Mouse (Mus musculus) lung, adult 2 months (tissue): ENCODE measurements around the gene Disp1. TPM values are rescaled to one million over a fixed set of nuclear protein-coding genes. Genes with fewer than 3 reads are reported as not detected.

Experiments
- DNase-seq: peaks from one replicate; pipeline ENCODE4 v3.0.0; 2022
- H3K4me1 ChIP-seq: fragments of 200-500 bp; 2 replicates; pipeline ENCODE4 v1.6.1; 2011; ENCODE audit warnings: low read length; ENCODE audit not compliant: control insufficient read depth, insufficient read depth
- H3K4me3 ChIP-seq: fragments of 200-500 bp; replicated peaks from 2 replicates; pipeline ENCODE3; 2011; ENCODE audit warnings: low read depth, mild to moderate bottlenecking, control low read depth, low read length; ENCODE audit errors: extremely low read depth
- CTCF ChIP-seq: fragments of 200-500 bp; IDR thresholded peaks from 2 replicates; pipeline ENCODE4 v1.5.1; 2011; ENCODE audit warnings: mild to moderate bottlenecking, low read length, control low read depth; ENCODE audit not compliant: insufficient read depth
- POLR2A ChIP-seq: fragments of 200-500 bp; IDR thresholded peaks from 2 replicates; pipeline ENCODE4 v1.6.1; 2011; ENCODE audit warnings: low read depth, mild to moderate bottlenecking, control low read depth, low read length, borderline replicate concordance; ENCODE audit errors: extremely low read depth
- WGBS: fragments of 180-500 bp; shearing (Covaris S2); methylation state at CpG from one replicate; pipeline ENCODE4 v1.1.7; 2018; 5-methylcytosine and 5-hydroxymethylcytosine counted together
- polyA plus RNA-seq: library from polyadenylated mRNA; depleted of rRNA; stranded (reverse); fragments of >200 nt; gene quantifications from 2 replicates; pipeline ENCODE4 v1.2.3, GENCODE M21; 2012; rRNA removed

Gene Disp1
- 9.2 and 9.7 TPM in 2 replicates for polyA plus RNA-seq

- TF ChIP-seq POLR2A (no peak), CTCF (no peak)
- Histone ChIP-seq H3K4me1 (peaks cover 8% of the 10 kb centered on the region), H3K4me3 (peak within 1 kb of the TSS; percentile 63)
- peak; percentile 67 for DNase-seq
- 4% methylated on average over 54 of the region's 56 CpGs for WGBS
Measured at GRCm38 (mm10) chr1:183220796-183221718, at the start of gene Disp1. Gene Disp1, minus strand, starts transcription at chr1:183221522.

DNA sequence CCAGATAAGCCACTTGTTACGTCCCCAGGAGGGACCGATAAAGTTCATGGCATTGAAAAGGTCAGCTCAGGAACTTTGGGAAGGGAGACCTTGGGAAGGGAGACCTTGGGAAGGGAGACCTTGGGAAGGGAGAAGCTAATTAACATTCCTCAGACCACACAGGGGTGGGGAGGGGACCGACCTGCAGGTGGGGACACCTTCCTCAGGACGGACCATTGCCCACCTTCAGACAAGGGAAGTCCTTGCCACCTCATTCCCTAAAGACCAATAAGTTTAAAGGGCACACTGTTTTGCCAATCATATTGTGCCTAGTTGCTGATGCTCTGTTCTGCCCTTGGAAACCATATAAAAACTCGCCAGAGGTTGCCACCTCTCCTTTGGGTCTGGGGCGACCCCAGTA lies 46.3 kb upstream of the Disp1 start:
- no peak for DNase-seq
- H3K4me1 ChIP-seq: no peaks in the 10 kb centered on the region; the same call in 1 of the 2 replicates
- TF ChIP-seq POLR2A: no peak
- no peak for TF ChIP-seq CTCF
- H3K4me3 ChIP-seq: no peak overlapping the region
- 70% methylated on average over 6 of the region's 6 CpGs for WGBS

DNA sequence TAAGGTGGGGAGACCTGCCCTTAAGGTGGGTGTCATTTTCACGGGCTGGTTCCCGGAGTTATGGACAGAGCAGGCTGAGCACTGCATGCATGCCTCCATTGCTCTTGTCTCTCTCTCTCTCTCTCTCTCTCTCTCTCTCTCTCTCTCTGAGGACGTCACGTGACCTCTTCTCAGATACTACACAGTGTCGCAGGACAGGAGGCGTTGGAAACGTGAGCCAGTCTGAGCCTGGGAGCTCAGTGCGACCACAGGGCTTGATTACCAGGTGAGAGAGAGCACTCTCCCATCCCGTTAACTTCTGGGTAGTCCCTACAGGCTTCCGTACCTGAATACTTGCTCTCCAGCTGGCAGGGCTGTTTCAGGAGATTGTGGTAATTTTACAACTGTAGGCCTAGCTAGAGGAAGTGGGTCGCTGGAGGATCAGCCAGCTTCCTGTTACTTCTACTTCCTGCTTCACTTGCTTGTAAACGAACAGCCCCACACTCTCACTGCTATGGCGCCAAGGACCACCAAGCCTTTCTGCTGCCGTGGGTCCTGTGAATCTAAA lies 44.7 kb upstream of the Disp1 start:
- Histone ChIP-seq H3K4me1 (no peaks in the 10 kb centered on the region; the same call in 1 of the 2 replicates), H3K4me3 (no peak overlapping the region)
- WGBS: 44% methylated on average over 14 of the region's 14 CpGs
- TF ChIP-seq POLR2A (no peak), CTCF (no peak)
- no peak for DNase-seq

- Histone ChIP-seq H3K4me1 (no peaks in the 10 kb centered on the region; the same call in 1 of the 2 replicates), H3K4me3 (no peak overlapping the region)
- no peak for DNase-seq
- 63% methylated on average over 13 of the region's 13 CpGs for WGBS
- no peak for TF ChIP-seq CTCF
- no peak for TF ChIP-seq POLR2A
Measured at GRCm38 (mm10) chr1:183264145-183265008, 43.1 kb upstream of the Disp1 start.

DNA sequence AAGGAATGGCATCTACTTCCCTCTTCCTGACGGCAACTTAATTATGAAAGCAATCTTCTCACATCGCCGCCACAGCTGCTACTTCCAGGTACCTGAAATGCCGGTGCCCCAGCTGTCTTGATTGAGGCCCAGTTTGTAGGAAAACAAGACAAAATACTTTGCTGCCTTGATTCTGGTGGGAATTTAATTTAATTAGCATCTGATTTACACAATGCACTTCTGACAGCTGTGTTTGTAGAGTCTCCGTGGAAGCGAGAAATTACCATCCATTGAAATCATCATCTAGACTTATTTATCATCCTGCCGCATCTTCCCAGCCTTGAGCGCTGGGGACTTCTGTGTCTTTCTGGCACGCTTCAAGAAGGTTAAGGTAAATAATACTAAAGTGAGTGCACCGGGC lies 31.3 kb upstream of the Disp1 start:
- Histone ChIP-seq H3K4me1 (no peaks in the 10 kb centered on the region), H3K4me3 (no peak overlapping the region)
- no peak for DNase-seq
- WGBS: 64% methylated on average over 10 of the region's 10 CpGs
- no peak for TF ChIP-seq CTCF

GRCm38 (mm10) chr1:183251818-183252217 lies 30.5 kb upstream of the Disp1 start:
- WGBS: 66% methylated on average over 2 of the region's 2 CpGs
- Histone ChIP-seq H3K4me1 (no peaks in the 10 kb centered on the region), H3K4me3 (no peak overlapping the region)
- TF ChIP-seq CTCF (no peak), POLR2A (no peak)
- DNase-seq: no peak

DNA sequence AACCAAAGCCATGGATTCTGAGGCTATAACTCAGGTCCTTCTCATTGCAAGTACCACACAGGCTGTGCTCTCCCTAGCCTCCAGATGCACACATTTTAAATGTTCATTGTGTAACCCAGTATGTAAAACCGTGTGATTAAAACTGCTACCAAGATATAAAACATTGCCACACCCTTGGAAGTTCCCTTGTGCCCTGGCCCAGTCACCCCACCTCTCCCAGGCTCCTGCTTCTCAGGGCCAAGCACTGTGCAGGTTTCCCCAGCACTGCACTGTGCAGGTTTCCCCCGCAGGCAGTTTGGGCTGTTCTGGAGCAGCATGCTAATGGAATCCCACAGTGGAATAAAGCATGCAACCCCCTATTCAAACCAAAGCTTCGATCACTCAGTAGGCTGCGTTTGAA lies 29.3 kb upstream of the Disp1 start:
- no peak overlapping the region for H3K4me3 ChIP-seq
- TF ChIP-seq CTCF (no peak), POLR2A (no peak)
- no peak for DNase-seq
- no peaks in the 10 kb centered on the region for H3K4me1 ChIP-seq
- 67% methylated on average over 4 of the region's 4 CpGs for WGBS

GRCm38 (mm10) chr1:183248144-183248543 lies 26.8 kb upstream of the Disp1 start:
- no peak for TF ChIP-seq POLR2A
- TF ChIP-seq CTCF: no peak
- no peak for DNase-seq
- WGBS: 28% methylated on average over 1 of the region's 1 CpGs
- H3K4me3 ChIP-seq: no peak overlapping the region
- no peaks in the 10 kb centered on the region for H3K4me1 ChIP-seq

GRCm38 (mm10) chr1:183243293-183243692 lies 22.0 kb upstream of the Disp1 start:
- 71% methylated on average over 7 of the region's 7 CpGs for WGBS
- TF ChIP-seq POLR2A: no peak
- TF ChIP-seq CTCF: no peak
- Histone ChIP-seq H3K4me1 (no peaks in the 10 kb centered on the region), H3K4me3 (no peak overlapping the region)
- DNase-seq: no peak
